Mouse (Mus musculus) G1E-ER4 (cell line): ENCODE measurements at regions not wholly inside any gene's neighbourhood (a gene's known extent, or its start where the extent isn't known, plus 50 kb on each side); places are given as distances from the start of the nearest gene placed in this dataset.

Experiments
- GATA1 ChIP-seq: IDR thresholded peaks from one replicate; pipeline ENCODE4 v1.8.0; 2012; ENCODE audit warnings: low read length, inconsistent platforms

- TF ChIP-seq GATA1, result no peak
These were observed 67.3 kb upstream of the Fam3c start for GRCm38 (mm10) chr6:22423070-22423980.

DNA sequence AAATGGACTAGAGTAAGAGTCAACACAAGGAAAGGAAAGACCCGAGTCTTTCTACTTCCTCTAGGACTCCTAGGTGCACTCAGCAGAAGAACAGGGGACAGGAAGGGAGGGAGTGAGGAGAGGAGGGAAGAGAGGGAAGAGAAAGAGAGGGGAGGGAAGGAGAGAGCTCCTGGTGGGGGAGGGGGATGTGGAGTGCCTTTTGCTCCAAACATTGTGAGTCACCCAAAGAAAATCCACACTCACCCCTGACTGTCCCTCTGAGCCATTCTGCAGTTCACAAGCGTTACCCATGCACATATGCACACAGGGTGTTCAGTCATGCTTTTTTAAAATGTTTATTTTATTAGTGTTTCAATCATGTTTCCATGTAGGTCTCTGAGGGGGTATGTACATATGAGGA lies 65.5 kb upstream of the Fam3c start:
- TF ChIP-seq GATA1, result no peak

GRCm38 (mm10) chr6:22418279-22418678 lies 62.2 kb upstream of the Fam3c start:
- no peak for TF ChIP-seq GATA1

GRCm38 (mm10) chr6:22417189-22417588 lies 61.1 kb upstream of the Fam3c start:
- TF ChIP-seq GATA1, result no peak

GRCm38 (mm10) chr6:22411796-22412195 lies 55.8 kb upstream of the Fam3c start:
- no peak for TF ChIP-seq GATA1

DNA sequence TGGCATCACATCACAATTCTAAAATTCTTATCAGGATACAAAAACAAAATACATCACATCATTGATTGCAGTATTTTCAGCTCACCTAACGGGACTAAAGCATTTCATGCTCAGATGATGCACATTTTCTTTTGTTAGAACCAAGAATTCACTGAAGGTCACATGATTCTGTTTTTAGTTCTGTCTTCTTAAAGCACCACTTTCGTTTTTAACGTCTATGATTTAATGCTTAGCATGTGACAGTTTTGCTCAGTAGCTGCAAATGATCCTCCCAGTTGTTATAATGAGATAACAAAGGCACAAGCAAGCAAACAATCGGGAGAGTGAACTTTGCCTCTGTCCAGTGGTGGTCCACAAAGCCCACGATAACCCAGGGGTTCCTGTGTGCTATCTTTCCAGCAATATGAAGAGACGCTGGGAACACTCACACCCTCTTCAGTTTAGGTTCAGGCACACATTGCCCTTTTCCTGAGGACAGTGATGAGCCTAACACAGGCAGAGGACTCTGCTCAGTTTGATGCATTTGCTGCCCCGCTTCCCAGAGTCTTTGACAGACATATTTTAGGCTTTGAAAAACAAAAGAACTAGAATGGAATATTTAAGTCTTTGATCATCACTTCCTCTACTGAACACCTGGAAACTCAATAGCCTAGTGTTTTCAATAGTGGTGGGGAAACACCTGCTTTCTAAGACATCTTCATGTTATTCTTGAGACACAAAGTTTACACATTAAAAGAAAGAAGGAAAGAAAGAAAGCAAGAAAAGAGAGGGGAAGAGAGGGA lies 53.0 kb upstream of the Fam3c start:
- no peak for TF ChIP-seq GATA1
